Mouse (Mus musculus) midbrain, embryonic 16.5 days (tissue): ENCODE results near the gene Golim4. TPM values are rescaled to one million over a fixed set of nuclear protein-coding genes. Genes with fewer than 3 reads are reported as not detected.
"Not testable (repeated sequence)": the region's sequence is repeated elsewhere in the genome, so short reads cannot be mapped to it uniquely, and the experiment has no call there.

ENCODE experiments used
- ATAC-seq: fragments of 200-750 bp; cut with Nextera tagmentation; 2 replicates; pipeline ENCODE4 v1.8.0; 2017; ENCODE audit warnings: moderate TSS enrichment
- H3K27ac ChIP-seq: fragments of 300-500 bp; sonication (generic); 2 replicates; pipeline ENCODE4 v1.5.1; 2014; ENCODE audit warnings: mild to moderate bottlenecking, low read length, mixed read lengths
- H3K27me3 ChIP-seq: fragments of 300-500 bp; sonication (generic); 2 replicates; pipeline ENCODE4 v1.6.1; 2014; ENCODE audit warnings: low read depth, low read length, mixed read lengths; ENCODE audit not compliant: control insufficient read depth, insufficient read depth
- H3K36me3 ChIP-seq: fragments of 300-500 bp; sonication (generic); 2 replicates; pipeline ENCODE4 v1.6.1; 2014; ENCODE audit warnings: mild to moderate bottlenecking, low read length, moderate library complexity, mixed read lengths; ENCODE audit not compliant: control insufficient read depth, insufficient read depth
- H3K4me1 ChIP-seq: fragments of 300-500 bp; sonication (generic); 2 replicates; pipeline ENCODE4 v1.6.1; 2014; ENCODE audit warnings: mild to moderate bottlenecking, low read length, mixed read lengths; ENCODE audit not compliant: control insufficient read depth, insufficient read depth
- H3K4me2 ChIP-seq: fragments of 300-500 bp; sonication (generic); 2 replicates; pipeline ENCODE4 v1.6.1; 2014; ENCODE audit warnings: mild to moderate bottlenecking, low read length, mixed read lengths
- H3K4me3 ChIP-seq: fragments of 300-500 bp; sonication (generic); 2 replicates; pipeline ENCODE4 v1.5.1; 2014; ENCODE audit warnings: low read depth, mild to moderate bottlenecking, low read length, moderate library complexity, mixed read lengths
- H3K9ac ChIP-seq: fragments of 300-500 bp; sonication (generic); 2 replicates; pipeline ENCODE4 v1.6.1; 2014; ENCODE audit warnings: low read depth, low read length, mixed read lengths
- H3K9me3 ChIP-seq: fragments of 300-500 bp; sonication (generic); replicated peaks from 2 replicates; pipeline ENCODE4 v1.6.1; 2014; ENCODE audit warnings: mild to moderate bottlenecking, low read length, mixed read lengths; ENCODE audit not compliant: control insufficient read depth, poor library complexity, severe bottlenecking
- WGBS: fragments of 180-500 bp; shearing (Covaris S2); extraction: QIAGEN DNeasy Blood & Tissue Kit; methylation state at CpG from one replicate; pipeline ENCODE4 v1.1.7; 2014; 5-methylcytosine and 5-hydroxymethylcytosine counted together
- polyA plus RNA-seq: library from polyadenylated mRNA; unstranded; fragments of >200 nt; fragmentation: Nextera tagmentation; extraction: Ambion mirVana; gene quantifications from 2 replicates; pipeline ENCODE4 v1.2.1, GENCODE M21; 2015

Gene Golim4
- 16.4 and 16.7 TPM in 2 replicates for polyA plus RNA-seq

DNA sequence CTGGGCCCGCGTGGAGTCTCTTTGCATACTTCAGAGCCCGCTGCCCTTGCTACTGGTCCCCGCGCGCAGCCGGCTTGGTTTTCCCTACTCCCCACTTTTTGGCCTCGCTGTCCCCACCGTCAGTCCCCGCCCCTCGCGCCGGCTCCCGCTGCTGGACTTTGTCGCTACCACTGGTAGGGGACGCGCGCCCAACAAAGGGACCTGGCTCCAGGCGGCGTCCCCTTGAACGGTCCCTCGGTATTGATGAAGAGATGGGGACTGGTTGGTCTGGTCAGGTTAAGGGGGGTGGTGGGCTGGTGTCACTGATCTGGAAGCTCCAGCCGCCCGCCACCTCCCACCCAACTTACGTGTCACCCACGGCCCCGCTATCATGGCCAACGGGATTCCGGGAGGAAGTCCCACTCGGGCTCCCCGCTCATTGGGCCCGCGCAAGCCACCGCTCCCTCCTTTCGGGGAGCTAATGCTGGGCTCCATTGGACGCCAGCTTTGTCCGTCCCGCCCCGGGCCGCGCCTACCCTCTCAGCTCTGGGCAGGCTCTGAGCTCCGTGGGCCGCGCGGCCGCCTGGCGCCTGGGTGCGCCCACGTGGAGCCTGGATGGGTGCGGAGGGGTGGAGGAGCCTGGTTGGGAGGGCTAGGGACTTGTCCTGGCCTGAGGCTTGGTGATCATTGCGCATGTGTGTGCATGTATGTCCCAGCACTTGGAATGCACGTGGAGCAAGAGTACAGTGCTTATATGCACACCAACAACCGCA, at the start of gene Golim4:
Gene Golim4 (minus strand): TSS at position 399 of the 752 bp plus-strand sequence.
- H3K4me3 ChIP-seq = peak within 1 kb of the TSS; percentile 71
- peaks cover 25% of the 10 kb centered on the region for H3K4me1 ChIP-seq
- under 1% methylated on average over 53 of the region's 53 CpGs for WGBS
- H3K9me3 ChIP-seq = no peaks in the 10 kb centered on the region
- peak within 1 kb of the TSS; percentile 74 for H3K9ac ChIP-seq
- no peaks in the 10 kb centered on the region for H3K36me3 ChIP-seq
- peak within 1 kb of the TSS; percentile 80 for H3K27ac ChIP-seq
- H3K27me3 ChIP-seq = no peaks in the 10 kb centered on the region
- ATAC-seq = peak; percentile 100
- H3K4me2 ChIP-seq = peak within 1 kb of the TSS; percentile 82

DNA sequence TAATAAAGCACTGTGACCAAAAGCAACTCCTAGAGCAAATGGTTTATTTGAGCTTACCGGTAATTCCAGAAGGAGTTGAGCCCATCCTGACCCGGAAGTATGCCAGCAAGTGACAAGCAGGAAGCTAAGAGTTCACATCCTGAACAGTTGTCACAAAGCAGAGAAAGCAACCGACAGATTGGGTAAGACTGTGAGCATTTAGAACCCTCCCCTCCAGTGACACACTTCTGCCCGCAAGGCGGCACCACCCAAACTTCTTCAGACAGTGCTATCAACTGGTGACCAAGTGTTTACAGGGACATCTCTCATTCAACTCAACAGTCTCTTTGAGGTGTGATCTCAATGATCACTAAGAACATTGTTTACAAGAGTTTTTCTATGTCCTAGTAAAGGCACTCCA, 48.9 kb upstream of the Golim4 start:
- H3K27me3 ChIP-seq = no peaks in the 10 kb centered on the region
- H3K27ac ChIP-seq = no peak overlapping the region
- no peak overlapping the region for H3K9ac ChIP-seq
- no peaks in the 10 kb centered on the region for H3K36me3 ChIP-seq
- no peaks in the 10 kb centered on the region for H3K9me3 ChIP-seq
- no peak overlapping the region for H3K4me2 ChIP-seq
- 89% methylated on average over 5 of the region's 5 CpGs for WGBS
- no peak for ATAC-seq
- H3K4me1 ChIP-seq = no peaks in the 10 kb centered on the region
- no peak overlapping the region for H3K4me3 ChIP-seq

DNA sequence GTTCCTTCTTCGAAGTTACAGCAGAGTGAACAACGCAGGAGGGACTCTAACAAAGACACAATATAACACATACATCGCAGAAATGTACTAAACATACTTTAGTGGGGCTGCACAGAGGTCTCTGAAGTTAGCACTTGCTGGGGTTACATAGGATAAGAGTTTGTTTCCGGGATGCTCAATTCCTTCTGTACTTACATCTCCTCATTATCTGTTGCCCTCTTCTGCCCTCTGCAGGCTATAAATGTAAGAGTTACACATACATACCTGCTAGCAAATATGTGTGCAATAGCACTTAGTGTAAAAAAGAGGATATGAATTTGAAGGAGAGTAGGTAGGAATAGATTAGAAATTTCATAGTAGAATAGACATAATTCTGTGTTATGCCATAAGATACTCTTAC, 44.4 kb upstream of the Golim4 start:
- WGBS = 40% methylated on average over 4 of the region's 4 CpGs
- Histone ChIP-seq H3K27ac (no peak overlapping the region), H3K4me3 (no peak overlapping the region), H3K4me2 (no peak overlapping the region), H3K27me3 (no peaks in the 10 kb centered on the region), H3K36me3 (no peaks in the 10 kb centered on the region), H3K9me3 (no peaks in the 10 kb centered on the region), H3K4me1 (no peaks in the 10 kb centered on the region), H3K9ac (no peak overlapping the region)
- peak; percentile 86 for ATAC-seq

DNA sequence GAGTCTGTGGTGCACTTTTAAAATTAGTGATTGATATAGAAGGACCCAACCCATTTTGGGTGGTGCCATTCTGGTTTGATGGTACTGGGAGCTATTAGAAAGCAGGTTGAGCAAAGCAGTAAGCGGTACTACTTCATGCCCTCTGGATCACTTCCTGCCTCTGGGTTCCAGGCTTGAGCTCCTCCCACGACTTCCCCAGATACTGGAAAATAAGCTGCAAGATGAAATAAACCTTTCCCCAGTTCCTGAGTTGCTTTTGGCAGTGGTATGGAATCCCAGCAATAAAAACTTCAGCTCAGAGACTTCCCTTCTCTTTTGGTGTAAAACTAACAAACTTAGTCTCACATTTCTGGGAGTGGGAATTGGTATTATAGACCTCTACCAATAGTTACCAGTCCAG, 43.7 kb upstream of the Golim4 start:
- Histone ChIP-seq H3K9ac (no peak overlapping the region), H3K4me2 (no peak overlapping the region), H3K27me3 (no peaks in the 10 kb centered on the region), H3K4me1 (no peaks in the 10 kb centered on the region), H3K9me3 (no peaks in the 10 kb centered on the region), H3K36me3 (no peaks in the 10 kb centered on the region), H3K27ac (no peak overlapping the region), H3K4me3 (no peak overlapping the region)
- 75% methylated on average over 2 of the region's 2 CpGs for WGBS
- ATAC-seq = no peak

DNA sequence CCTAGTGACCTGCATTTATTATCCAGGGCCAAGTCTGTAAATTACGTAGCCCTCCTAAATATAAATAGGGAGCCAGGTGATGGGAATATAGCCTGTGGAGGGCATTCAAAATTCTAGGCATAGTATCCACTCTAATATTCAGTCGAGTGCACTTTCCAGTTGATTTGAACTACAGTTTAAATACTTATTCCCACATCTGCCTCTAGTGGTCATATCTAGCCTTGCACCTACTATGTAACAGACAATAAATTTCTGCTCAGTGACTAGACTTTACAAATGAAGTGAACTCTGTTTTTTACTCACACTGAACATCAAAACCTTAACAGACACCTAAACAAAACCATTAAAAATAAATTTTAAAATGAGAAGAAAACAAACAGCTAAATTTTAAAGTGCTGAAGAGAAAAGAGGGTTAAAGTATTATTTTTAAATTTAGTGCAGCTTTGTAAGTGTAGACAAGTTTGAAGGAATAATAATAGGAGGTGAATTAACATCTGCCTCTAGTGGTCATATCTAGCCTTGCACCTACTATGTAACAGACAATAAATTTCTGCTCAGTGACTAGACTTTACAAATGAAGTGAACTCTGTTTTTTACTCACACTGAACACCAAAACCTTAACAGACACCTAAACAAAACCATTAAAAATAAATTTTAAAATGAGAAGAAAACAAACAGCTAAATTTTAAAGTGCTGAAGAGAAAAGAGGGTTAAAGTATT, 24.4 kb upstream of the Golim4 start:
- 85% methylated on average over 2 of the region's 2 CpGs for WGBS
- H3K27me3 ChIP-seq, H3K9me3 ChIP-seq, H3K4me1 ChIP-seq, H3K9ac ChIP-seq, H3K4me3 ChIP-seq, H3K27ac ChIP-seq, ATAC-seq, H3K36me3 ChIP-seq, H3K4me2 ChIP-seq: not testable (repeated sequence)

DNA sequence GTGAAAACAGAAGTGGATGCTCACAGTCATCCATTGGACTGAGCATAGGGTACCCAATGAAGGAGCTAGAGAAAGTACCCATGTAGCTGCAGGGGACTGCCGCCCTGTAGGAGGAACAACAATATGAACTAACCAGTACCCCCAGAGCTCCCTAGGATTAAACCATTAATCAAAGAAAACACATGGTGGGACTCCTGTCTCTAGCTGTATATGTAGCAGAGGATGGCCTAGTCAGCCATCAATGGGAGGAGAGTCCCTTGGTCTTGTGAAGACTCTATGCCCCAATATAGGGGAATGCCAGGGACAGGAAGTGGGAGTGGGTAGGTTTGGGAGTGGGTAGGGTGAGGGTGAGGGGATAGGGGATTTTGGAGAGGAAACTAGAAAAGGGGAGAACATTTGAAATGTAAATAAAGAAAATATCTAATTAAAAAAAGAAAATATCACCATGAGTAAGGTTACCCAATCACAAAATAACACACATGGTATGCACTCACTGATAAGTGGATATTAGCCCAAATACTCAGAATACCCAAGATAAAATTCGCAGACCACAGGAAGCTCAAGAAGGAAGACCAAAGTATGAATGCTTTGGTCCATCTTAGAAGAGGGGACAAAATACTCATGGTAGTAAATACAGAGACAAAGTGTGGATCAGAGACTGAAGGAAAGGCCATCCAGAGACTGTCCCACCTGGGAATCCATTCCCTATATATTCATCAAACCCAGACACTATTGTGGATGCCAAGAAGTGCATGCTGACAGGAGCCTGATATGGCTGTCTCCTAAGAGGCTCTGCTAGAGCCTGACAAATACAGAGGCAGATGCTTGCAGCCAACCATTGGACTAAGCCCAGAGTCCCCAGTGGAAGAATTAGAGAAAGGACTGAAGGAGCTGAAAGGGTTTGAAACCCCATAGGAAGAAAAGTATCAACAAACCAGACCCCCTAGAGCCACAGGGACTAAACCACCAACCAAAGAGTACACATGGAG, 6.3 kb upstream of the Golim4 start:
- not testable (repeated sequence) for H3K9ac ChIP-seq, ATAC-seq

DNA sequence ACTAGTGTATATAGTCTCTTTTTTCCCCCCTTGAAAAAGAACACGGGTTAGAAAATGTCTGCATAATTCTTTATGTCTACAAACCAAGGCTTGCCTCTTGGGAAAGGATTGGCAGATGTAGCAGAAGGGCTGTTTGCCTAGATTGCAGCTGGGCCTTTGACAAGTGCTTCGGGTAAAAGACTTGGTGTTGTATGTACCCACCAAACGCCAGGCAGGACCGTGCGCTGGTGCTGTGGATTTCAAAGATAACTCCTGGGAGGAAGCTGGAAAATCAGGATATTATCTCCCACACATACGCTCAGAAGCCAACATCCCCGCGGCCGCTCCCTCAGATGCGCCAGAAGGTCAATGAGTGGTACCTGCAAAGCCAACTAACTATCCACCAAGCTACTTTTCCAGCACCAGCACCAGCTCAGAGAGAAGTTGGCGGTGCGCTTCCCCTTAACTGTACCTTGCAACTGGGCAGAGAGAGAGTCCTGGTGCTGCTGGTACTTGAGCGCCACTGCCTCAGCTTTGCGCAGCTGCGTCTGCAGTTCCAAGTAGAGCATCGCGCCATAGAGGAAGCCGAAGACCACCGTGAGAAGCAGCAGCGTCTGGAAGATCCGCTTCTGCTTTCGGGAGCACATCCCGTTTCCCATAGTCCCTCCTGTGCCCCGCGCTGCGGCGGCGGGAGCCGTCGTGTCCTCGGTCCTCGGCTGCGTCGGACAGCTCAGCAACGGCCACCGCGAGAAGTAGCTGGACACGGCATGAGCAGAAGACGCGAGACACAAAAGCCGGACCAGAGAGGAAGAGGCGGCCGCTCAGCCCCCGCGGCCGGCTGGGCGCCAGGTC, 873 bp downstream of the Golim4 start:
- peak; percentile 55 for ATAC-seq
- H3K27me3 ChIP-seq = no peaks in the 10 kb centered on the region
- H3K9ac ChIP-seq = peak overlapping the region; percentile 74
- H3K9me3 ChIP-seq = no peaks in the 10 kb centered on the region
- peak overlapping the region; percentile 82 for H3K4me2 ChIP-seq
- no peaks in the 10 kb centered on the region for H3K36me3 ChIP-seq
- peaks cover 25% of the 10 kb centered on the region for H3K4me1 ChIP-seq
- H3K4me3 ChIP-seq = peak overlapping the region; percentile 71
- WGBS = 1% methylated on average over 47 of the region's 47 CpGs
- peak overlapping the region; percentile 80 for H3K27ac ChIP-seq

More for the DNA sequence above, 6.3 kb upstream of the Golim4 start:
- H3K36me3 ChIP-seq, H3K4me2 ChIP-seq, H3K4me1 ChIP-seq, H3K9me3 ChIP-seq, H3K27me3 ChIP-seq, H3K4me3 ChIP-seq, H3K27ac ChIP-seq: not testable (repeated sequence)
- WGBS = 94% methylated on average over 2 of the region's 2 CpGs

DNA sequence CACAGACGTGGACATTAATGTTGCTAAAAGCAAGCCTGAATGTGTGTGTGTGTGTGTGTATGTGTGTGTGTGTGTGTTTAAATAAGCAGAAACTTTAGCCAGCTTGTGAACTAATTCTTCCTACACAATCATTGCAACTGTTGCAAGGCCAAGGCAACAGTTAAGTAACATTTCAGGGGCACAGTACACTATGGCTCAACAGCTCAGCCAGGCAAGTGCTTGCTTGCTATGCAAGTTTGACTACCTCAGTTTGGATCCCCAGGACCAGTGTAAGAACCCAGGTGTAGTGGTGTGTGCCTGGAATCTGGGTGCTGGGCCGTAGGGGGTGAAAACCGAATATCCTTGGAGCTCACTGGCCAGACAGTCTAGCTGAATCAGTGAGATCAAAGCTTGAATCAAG, 2.6 kb downstream of the Golim4 start:
- Histone ChIP-seq H3K4me1 (peaks cover 25% of the 10 kb centered on the region), H3K4me2 (peak overlapping the region; percentile 82; the same call in 1 of the 2 replicates), H3K9me3 (no peaks in the 10 kb centered on the region), H3K4me3 (no peak overlapping the region), H3K9ac (no peak overlapping the region), H3K27me3 (no peaks in the 10 kb centered on the region), H3K36me3 (no peaks in the 10 kb centered on the region), H3K27ac (no peak overlapping the region)
- no peak for ATAC-seq
- 62% methylated on average over 3 of the region's 3 CpGs for WGBS
